Mouse (Mus musculus) thymus, postnatal 14 days (tissue): ENCODE results near the gene 1810010H24Rik.
"Not testable (repeated sequence)": the region's sequence is repeated elsewhere in the genome, so short reads cannot be mapped to it uniquely, and the experiment has no call there.

Experiments
- DNase-seq: peaks from one replicate; pipeline ENCODE4 v3.0.0; 2021

Gene 1810010H24Rik

DNA sequence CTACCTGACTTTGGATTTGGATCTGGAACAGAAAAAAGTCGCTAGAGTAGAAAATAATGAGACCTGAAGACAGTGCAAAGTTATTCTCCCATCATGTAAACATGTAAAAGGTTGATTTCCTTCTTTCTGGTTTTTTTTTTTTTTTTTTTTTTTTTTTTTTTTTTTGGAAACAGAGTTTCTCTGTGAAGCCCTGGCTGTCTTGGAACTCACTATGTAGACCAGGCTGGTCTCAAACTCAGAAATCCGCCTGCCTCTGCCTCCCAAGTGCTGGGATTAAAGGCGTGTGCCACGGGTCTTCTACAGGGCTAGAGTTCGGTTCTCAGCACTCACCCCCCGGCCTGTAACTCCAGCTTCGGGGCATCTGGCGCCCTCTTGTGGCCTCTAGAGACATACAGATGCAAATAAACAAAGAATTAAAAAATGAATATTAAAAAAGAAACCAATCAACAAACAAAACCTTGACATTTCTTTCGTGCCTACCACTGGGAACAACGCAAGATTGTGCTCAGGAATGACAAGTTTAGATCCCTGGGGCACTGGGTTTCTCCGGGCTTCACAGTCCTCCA, 11.4 kb upstream of the 1810010H24Rik start:
- DNase-seq, result no peak

GRCm38 (mm10) chr11:107014597-107015309, 10.7 kb upstream of the 1810010H24Rik start:
- peak; percentile 67 for DNase-seq

DNA sequence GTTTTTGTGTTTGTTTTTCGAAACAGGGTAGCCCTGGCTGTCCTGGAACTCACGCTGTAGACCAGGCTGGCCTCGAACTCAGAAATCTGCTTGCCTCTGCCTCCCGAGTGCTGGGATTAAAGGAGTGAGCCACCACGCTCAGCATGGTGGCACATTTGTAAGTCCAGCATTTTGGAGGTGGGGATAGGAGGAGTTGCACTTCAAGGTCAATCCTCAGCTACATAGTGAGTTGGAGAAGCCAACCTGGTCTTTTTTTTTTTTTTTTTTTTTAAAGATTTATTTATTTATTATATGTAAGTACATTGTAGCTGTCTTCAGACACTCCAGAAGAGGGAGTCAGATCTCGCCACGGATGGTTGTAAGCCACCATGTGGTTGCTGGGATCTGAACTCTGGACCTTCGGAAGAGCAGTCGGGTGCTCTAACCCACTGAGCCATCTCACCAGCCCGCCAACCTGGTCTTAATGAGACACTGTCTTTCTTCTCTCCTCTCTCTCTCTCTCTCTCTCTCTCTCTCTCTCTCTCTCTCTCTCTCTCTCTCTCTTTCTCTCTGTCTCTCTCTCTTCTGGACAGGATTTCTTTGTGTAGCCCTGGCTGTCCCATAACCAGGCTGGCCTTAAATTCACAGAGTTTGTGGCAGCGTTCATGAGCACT, 9.8 kb upstream of the 1810010H24Rik start:
- DNase-seq, result not testable (repeated sequence)

DNA sequence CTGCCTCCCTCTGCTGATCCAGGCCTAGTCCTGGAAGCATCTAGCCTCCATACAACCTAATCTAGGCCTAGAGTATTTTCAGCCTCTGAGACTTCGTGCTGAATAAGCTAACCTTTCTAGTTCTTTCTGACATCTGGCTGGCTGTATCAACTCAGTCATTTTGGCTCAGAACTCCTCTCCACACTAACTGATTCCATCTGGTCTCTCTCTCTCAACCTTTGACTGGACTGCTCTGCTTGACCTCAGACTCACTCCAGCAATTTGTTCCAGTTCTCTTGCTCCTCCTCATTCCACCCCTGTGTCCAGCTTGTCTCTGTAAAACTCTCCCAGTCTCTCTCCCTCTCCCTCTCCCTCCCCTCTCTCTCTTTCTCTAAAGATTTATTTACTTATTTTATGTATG, 8.6 kb upstream of the 1810010H24Rik start:
- no peak for DNase-seq

GRCm38 (mm10) chr11:107017339-107017886, 8.1 kb upstream of the 1810010H24Rik start:
- DNase-seq, result no peak

GRCm38 (mm10) chr11:107018606-107019005, 6.9 kb upstream of the 1810010H24Rik start:
- no peak for DNase-seq

- no peak for DNase-seq
Observed at GRCm38 (mm10) chr11:107019318-107019717, 6.2 kb upstream of the 1810010H24Rik start.

DNA sequence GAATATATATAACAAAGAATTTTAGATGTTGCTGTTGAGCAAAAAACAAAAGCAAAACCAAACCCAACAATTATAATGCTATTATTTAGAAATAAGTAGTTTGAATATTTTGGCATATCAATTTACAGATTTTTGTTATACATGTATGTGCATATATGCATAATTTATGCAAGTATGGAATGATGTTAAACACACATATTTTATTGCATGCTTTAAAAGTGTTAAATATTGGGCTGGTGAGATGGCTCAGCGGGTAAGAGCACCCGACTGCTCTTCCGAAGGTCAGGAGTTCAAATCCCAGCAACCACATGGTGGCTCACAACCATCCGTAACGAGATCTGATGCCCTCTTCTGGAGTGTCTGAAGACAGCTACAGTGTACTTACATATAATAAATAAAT, 5.8 kb upstream of the 1810010H24Rik start:
- DNase-seq, result not testable (repeated sequence)

- DNase-seq, result no peak
Observed at GRCm38 (mm10) chr11:107022050-107022683, 3.3 kb upstream of the 1810010H24Rik start.

GRCm38 (mm10) chr11:107024406-107024805, 1.1 kb upstream of the 1810010H24Rik start:
- DNase-seq, result no peak

- no peak for DNase-seq
Observed at GRCm38 (mm10) chr11:107026554-107027430, 1.3 kb downstream of the 1810010H24Rik start.

- peak; percentile 94 for DNase-seq
Observed at GRCm38 (mm10) chr11:107027431-107028274, 2.2 kb downstream of the 1810010H24Rik start.

DNA sequence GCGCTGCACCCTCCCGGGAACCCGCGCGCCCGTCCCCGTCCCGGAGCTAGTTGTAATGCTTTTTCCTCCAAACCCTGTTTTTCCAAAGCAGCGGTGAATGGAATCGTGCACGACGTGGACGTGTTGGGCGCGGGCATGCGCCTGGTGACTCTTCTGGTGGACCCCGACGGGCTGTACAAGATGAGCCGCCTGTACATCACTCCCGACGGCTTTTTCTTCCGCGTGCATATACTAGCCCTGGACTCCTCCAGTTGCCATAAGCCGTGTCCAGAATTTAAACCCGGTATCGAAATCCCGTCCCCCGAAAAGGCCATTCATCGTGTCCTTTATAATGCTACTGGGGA, 2.8 kb downstream of the 1810010H24Rik start:
- DNase-seq, result no peak

DNA sequence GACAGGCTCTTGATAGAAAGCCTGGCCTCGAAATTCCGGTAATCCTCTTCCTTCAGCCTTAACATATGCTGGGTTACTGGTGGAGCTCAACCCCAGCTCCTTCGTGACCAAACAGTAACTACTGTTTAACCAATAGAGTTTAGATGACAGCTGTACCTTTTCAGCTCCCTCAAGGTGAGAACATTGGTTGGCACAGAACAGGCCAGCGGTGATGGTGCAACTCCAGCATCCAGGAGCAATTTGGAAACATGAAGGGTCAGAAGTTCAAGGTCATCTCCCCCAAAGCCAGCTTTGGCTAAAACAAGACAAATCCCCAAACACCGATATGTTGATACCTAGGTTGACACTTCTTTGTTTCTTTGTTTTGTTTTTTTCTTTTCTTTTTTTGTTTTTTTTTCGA, 3.3 kb downstream of the 1810010H24Rik start:
- DNase-seq, result no peak

- peak; percentile 63 for DNase-seq
Observed at GRCm38 (mm10) chr11:107029536-107029935, 4.1 kb downstream of the 1810010H24Rik start.

DNA sequence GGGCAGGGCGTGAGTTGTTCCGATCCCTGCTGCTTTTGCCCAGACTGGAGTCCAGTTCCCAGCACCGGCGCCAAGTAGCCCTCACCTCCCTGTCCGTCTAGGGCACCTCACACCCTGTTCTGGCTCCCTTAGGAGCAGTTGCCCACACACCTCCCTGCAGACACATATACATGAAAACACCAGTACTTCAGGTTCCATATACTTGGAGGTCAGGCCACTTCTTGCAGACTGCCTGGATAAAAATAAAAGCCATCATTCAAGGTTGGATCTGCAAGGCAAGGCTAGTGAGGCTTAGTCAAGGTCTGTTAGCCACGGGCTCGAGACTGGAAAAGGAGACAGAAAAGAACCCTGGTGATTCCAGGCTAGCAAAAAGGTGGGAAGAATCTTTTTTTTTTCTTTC, 6.2 kb downstream of the 1810010H24Rik start:
- no peak for DNase-seq

DNA sequence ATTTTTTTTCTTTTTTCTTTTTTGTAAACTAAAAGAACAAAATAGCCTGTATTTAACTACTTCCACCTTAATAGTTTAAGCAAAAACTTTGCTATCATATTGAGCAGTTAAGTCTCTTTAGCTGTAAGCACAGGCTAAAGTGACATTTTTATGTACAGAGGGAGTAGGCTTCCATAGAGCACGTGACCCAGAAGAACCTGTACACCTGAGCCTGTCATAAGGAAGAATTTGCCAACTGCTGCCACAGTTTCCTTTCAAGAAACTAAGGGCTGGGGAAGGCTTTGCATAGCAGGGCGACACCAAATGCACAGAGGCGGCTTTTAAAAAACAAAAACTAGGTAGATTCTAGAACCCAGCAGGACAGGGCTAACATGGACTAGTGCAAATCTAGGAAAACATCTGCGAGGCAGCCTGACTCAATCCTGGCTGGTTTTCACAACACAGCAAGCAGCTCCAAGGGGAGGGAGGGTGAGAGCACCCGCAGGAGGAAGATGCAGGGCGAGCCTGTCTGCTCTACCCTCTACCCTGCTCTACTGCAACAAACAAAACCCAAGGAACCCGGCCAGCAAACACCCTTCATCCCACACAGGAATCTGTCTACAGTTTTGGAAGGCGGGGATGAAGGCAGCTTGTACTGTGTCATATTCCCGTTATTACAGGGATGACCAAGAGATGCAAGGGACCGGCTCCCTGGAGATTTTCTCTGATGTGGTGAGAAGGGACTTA, 8.8 kb downstream of the 1810010H24Rik start:
- DNase-seq, result no peak

DNA sequence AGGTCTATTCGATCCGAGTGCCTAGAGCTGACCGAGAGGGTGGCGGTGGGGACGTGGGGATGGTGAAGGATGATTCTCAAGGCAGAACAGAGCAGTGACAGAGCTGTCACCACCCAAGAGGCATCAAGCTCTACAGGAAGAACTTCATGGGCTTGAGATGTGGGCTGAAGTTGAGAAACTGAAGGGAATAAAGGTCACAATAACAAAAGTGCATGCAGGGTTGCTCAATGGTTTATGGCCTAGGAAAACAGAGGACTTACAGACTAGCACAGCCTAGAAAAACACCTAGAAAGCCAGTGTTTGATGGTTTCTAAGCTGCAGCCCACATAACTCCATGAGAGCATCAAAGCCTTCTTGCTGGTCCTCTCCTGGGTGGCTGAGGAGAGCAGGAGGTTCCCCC, 13.9 kb downstream of the 1810010H24Rik start:
- DNase-seq, result no peak

DNA sequence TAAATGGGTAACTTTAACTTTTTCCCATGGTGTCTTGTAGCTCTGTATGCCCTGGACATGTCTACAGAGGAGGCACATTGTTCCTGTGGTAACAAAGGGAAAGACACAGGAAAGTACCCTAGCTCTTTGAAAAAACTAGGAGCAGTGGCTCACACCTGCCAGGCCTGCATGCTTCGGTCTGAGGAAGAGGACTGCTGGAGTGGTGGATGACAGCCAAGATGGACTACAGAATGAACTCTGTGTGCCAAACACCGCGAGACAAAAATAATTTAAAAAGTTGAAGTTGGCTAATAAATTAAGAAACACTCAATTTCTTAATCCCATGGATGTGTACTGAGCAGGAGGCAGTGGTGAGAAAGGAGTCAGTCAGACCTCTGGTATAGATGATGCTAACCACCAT, 15.9 kb downstream of the 1810010H24Rik start:
- DNase-seq, result no peak

GRCm38 (mm10) chr11:107043361-107043760, 17.9 kb downstream of the 1810010H24Rik start:
- no peak for DNase-seq

DNA sequence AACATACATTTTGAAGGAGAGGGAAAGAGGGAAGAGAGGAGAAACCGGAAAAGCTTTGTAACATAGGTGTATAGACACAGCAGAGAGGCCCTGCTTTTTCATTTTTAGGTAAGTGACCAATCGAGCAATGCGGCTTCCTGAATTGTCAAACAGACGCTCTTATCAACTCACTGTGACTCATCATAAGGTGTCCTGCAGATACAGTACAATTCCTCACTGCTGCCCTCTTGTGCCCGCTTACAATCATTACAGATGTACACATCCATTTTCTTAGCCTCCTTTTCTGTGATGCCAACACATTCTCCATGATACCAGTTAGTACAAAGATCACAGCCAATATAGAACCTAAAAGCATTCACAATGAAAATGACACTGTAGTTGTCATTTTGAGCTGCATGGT, 18.8 kb downstream of the 1810010H24Rik start:
- peak; percentile 74 for DNase-seq
